Mouse (Mus musculus): ENCODE results near the gene Dapk1. TPM values are rescaled to one million over a fixed set of nuclear protein-coding genes. Genes with fewer than 3 reads are reported as not detected.

Gene Dapk1
- polyA plus RNA-seq, 1 experiment from 2014 or later, result 16.3 TPM

- Histone ChIP-seq H3K4me1 (ENCODE audit: control insufficient read depth, insufficient read depth, low read length) (peaks cover 8% of the 10 kb centered on the region; the same call in 1 of the 2 replicates), H3K4me3 (ENCODE audit: low read depth, low read length) (no peak overlapping the region), H3K36me3 (ENCODE audit: control insufficient read depth, insufficient read depth, low read length) (peaks cover 20% of the 10 kb centered on the region), H3K9ac (ENCODE audit: low read depth, low read length) (no peak overlapping the region), H3K4me2 (ENCODE audit: low read depth, low read length) (no peak overlapping the region), H3K27ac (replicated peaks; ENCODE audit: low read depth, low read length) (no peak overlapping the region), H3K9me3 (ENCODE audit: control insufficient read depth, low read length) (no peaks in the 10 kb centered on the region), H3K27me3 (replicated peaks; ENCODE audit: control insufficient read depth, insufficient read depth, low read length) (no peaks in the 10 kb centered on the region)
- DNase-seq (ENCODE audit: low spot score) (peak; percentile 38), ATAC-seq (ENCODE audit: low read depth) (no peak)
- WGBS, result 65% methylated on average over 13 of the region's 13 CpGs
Measured at GRCm38 (mm10) chr13:60736421-60737105, 134.8 kb downstream of the Dapk1 start.

GRCm38 (mm10) chr13:60737632-60738324 lies 136.0 kb downstream of the Dapk1 start:
- Histone ChIP-seq H3K36me3 (ENCODE audit: control insufficient read depth, insufficient read depth, low read length) (peaks cover 13% of the 10 kb centered on the region), H3K9me3 (ENCODE audit: control insufficient read depth, low read length) (no peaks in the 10 kb centered on the region), H3K4me1 (ENCODE audit: control insufficient read depth, insufficient read depth, low read length) (peaks cover 8% of the 10 kb centered on the region; the same call in 1 of the 2 replicates), H3K4me3 (ENCODE audit: low read depth, low read length) (peak overlapping the region; percentile 14; the same call in 1 of the 2 replicates), H3K4me2 (ENCODE audit: low read depth, low read length) (peak overlapping the region; percentile 50), H3K27ac (replicated peaks; ENCODE audit: low read depth, low read length) (peak overlapping the region; percentile 67), H3K27me3 (replicated peaks; ENCODE audit: control insufficient read depth, insufficient read depth, low read length) (no peaks in the 10 kb centered on the region), H3K9ac (ENCODE audit: low read depth, low read length) (peak overlapping the region; percentile 44; the same call in 1 of the 2 replicates)
- DNase-seq (ENCODE audit: low spot score), result peak; percentile 95
- ATAC-seq (ENCODE audit: low read depth), result peak; percentile 88
- 6% methylated on average over 9 of the region's 9 CpGs for WGBS

GRCm38 (mm10) chr13:60738429-60738828 lies 136.7 kb downstream of the Dapk1 start:
- Histone ChIP-seq H3K36me3 (ENCODE audit: control insufficient read depth, insufficient read depth, low read length) (peaks cover 10% of the 10 kb centered on the region), H3K9me3 (ENCODE audit: control insufficient read depth, low read length) (no peaks in the 10 kb centered on the region), H3K27ac (replicated peaks; ENCODE audit: low read depth, low read length) (peak overlapping the region; percentile 67), H3K27me3 (replicated peaks; ENCODE audit: control insufficient read depth, insufficient read depth, low read length) (no peaks in the 10 kb centered on the region), H3K9ac (ENCODE audit: low read depth, low read length) (no peak overlapping the region), H3K4me2 (ENCODE audit: low read depth, low read length) (peak overlapping the region; percentile 50), H3K4me1 (ENCODE audit: control insufficient read depth, insufficient read depth, low read length) (peaks cover 8% of the 10 kb centered on the region; the same call in 1 of the 2 replicates), H3K4me3 (ENCODE audit: low read depth, low read length) (peak overlapping the region; percentile 14; the same call in 1 of the 2 replicates)
- ATAC-seq (ENCODE audit: low read depth) (peak; percentile 84), DNase-seq (ENCODE audit: low spot score) (peak; percentile 91)
- WGBS, result 8% methylated on average over 9 of the region's 9 CpGs

GRCm38 (mm10) chr13:60740248-60740647 lies 138.5 kb downstream of the Dapk1 start:
- 91% methylated on average over 6 of the region's 6 CpGs for WGBS
- Histone ChIP-seq H3K27me3 (replicated peaks; ENCODE audit: control insufficient read depth, insufficient read depth, low read length) (no peaks in the 10 kb centered on the region), H3K4me1 (ENCODE audit: control insufficient read depth, insufficient read depth, low read length) (peaks cover 8% of the 10 kb centered on the region; the same call in 1 of the 2 replicates), H3K9ac (ENCODE audit: low read depth, low read length) (no peak overlapping the region), H3K36me3 (ENCODE audit: control insufficient read depth, insufficient read depth, low read length) (peaks cover 10% of the 10 kb centered on the region), H3K9me3 (ENCODE audit: control insufficient read depth, low read length) (no peaks in the 10 kb centered on the region), H3K4me3 (ENCODE audit: low read depth, low read length) (no peak overlapping the region), H3K27ac (replicated peaks; ENCODE audit: low read depth, low read length) (no peak overlapping the region), H3K4me2 (ENCODE audit: low read depth, low read length) (no peak overlapping the region)
- DNase-seq (ENCODE audit: low spot score) (no peak), ATAC-seq (ENCODE audit: low read depth) (no peak)

- Histone ChIP-seq H3K4me2 (ENCODE audit: low read depth, low read length) (no peak overlapping the region), H3K9me3 (ENCODE audit: control insufficient read depth, low read length) (no peaks in the 10 kb centered on the region), H3K36me3 (ENCODE audit: control insufficient read depth, insufficient read depth, low read length) (peaks cover 13% of the 10 kb centered on the region), H3K27me3 (replicated peaks; ENCODE audit: control insufficient read depth, insufficient read depth, low read length) (no peaks in the 10 kb centered on the region), H3K27ac (replicated peaks; ENCODE audit: low read depth, low read length) (no peak overlapping the region), H3K9ac (ENCODE audit: low read depth, low read length) (no peak overlapping the region), H3K4me1 (ENCODE audit: control insufficient read depth, insufficient read depth, low read length) (peaks cover 7% of the 10 kb centered on the region; the same call in 1 of the 2 replicates), H3K4me3 (ENCODE audit: low read depth, low read length) (no peak overlapping the region)
- DNase-seq (ENCODE audit: low spot score) (no peak), ATAC-seq (ENCODE audit: low read depth) (no peak)
- WGBS, result 85% methylated on average over 3 of the region's 3 CpGs
Measured at GRCm38 (mm10) chr13:60742611-60743010, 140.9 kb downstream of the Dapk1 start.

GRCm38 (mm10) chr13:60743381-60744077 lies 141.8 kb downstream of the Dapk1 start:
- Histone ChIP-seq H3K9me3 (ENCODE audit: control insufficient read depth, low read length) (no peaks in the 10 kb centered on the region), H3K36me3 (ENCODE audit: control insufficient read depth, insufficient read depth, low read length) (peaks cover 13% of the 10 kb centered on the region), H3K4me1 (ENCODE audit: control insufficient read depth, insufficient read depth, low read length) (no peaks in the 10 kb centered on the region), H3K9ac (ENCODE audit: low read depth, low read length) (no peak overlapping the region), H3K27me3 (replicated peaks; ENCODE audit: control insufficient read depth, insufficient read depth, low read length) (no peaks in the 10 kb centered on the region), H3K27ac (replicated peaks; ENCODE audit: low read depth, low read length) (no peak overlapping the region), H3K4me2 (ENCODE audit: low read depth, low read length) (no peak overlapping the region), H3K4me3 (ENCODE audit: low read depth, low read length) (no peak overlapping the region)
- no peak for ATAC-seq (ENCODE audit: low read depth)
- no peak for DNase-seq (ENCODE audit: low spot score)
- WGBS, result 77% methylated on average over 13 of the region's 13 CpGs

GRCm38 (mm10) chr13:60744078-60744460 lies 142.3 kb downstream of the Dapk1 start:
- 34% methylated on average over 7 of the region's 7 CpGs for WGBS
- ATAC-seq (ENCODE audit: low read depth) (peak; percentile 67), DNase-seq (ENCODE audit: low spot score) (peak; percentile 73)
- no peak overlapping the region for H3K9ac ChIP-seq (ENCODE audit: low read depth, low read length)
- no peaks in the 10 kb centered on the region for H3K27me3 ChIP-seq (replicated peaks; ENCODE audit: control insufficient read depth, insufficient read depth, low read length)
- H3K27ac ChIP-seq (replicated peaks; ENCODE audit: low read depth, low read length), result no peak overlapping the region
- no peaks in the 10 kb centered on the region for H3K4me1 ChIP-seq (ENCODE audit: control insufficient read depth, insufficient read depth, low read length)
- peaks cover 15% of the 10 kb centered on the region for H3K36me3 ChIP-seq (ENCODE audit: control insufficient read depth, insufficient read depth, low read length)
- no peak overlapping the region for H3K4me2 ChIP-seq (ENCODE audit: low read depth, low read length)
- H3K9me3 ChIP-seq (ENCODE audit: control insufficient read depth, low read length), result no peaks in the 10 kb centered on the region
- H3K4me3 ChIP-seq (ENCODE audit: low read depth, low read length), result no peak overlapping the region

- H3K27ac ChIP-seq (replicated peaks; ENCODE audit: low read depth, low read length), result no peak overlapping the region
- no peak overlapping the region for H3K4me2 ChIP-seq (ENCODE audit: low read depth, low read length)
- peaks cover 20% of the 10 kb centered on the region for H3K36me3 ChIP-seq (ENCODE audit: control insufficient read depth, insufficient read depth, low read length)
- no peaks in the 10 kb centered on the region for H3K4me1 ChIP-seq (ENCODE audit: control insufficient read depth, insufficient read depth, low read length)
- H3K27me3 ChIP-seq (replicated peaks; ENCODE audit: control insufficient read depth, insufficient read depth, low read length), result no peaks in the 10 kb centered on the region
- ATAC-seq (ENCODE audit: low read depth) (no peak), DNase-seq (ENCODE audit: low spot score) (no peak)
- no peak overlapping the region for H3K9ac ChIP-seq (ENCODE audit: low read depth, low read length)
- H3K4me3 ChIP-seq (ENCODE audit: low read depth, low read length), result no peak overlapping the region
- no peaks in the 10 kb centered on the region for H3K9me3 ChIP-seq (ENCODE audit: control insufficient read depth, low read length)
- whole genome bisulfite sequencing, result 90% methylated on average over 3 of the region's 3 CpGs
Measured at GRCm38 (mm10) chr13:60744736-60745135, 143.0 kb downstream of the Dapk1 start.
